Mouse (Mus musculus) c-Kit-positive CD71-negative TER-119-negative erythroid progenitor cells, embryonic 14.5 days (primary cell): Measurements from ENCODE around the gene Plxnb1.

Experiments
- DNase-seq: peaks from one replicate; pipeline ENCODE4 v3.0.0-alpha.2; 2013; ENCODE audit warnings: low read depth

Plxnb1 gene

GRCm38 (mm10) chr9:109161941-109162340, 66.8 kb downstream of the Plxnb1 start, which contains the start of gene Fbxw21:
Gene Fbxw21, minus strand, starts transcription at chr9:109162041.
- no peak for DNase-seq

GRCm38 (mm10) chr9:109167316-109167715, 72.1 kb downstream of the Plxnb1 start:
- no peak for DNase-seq
